ENCODE assay signal across 8 mouse cellular contexts in the genomic region with DNA sequence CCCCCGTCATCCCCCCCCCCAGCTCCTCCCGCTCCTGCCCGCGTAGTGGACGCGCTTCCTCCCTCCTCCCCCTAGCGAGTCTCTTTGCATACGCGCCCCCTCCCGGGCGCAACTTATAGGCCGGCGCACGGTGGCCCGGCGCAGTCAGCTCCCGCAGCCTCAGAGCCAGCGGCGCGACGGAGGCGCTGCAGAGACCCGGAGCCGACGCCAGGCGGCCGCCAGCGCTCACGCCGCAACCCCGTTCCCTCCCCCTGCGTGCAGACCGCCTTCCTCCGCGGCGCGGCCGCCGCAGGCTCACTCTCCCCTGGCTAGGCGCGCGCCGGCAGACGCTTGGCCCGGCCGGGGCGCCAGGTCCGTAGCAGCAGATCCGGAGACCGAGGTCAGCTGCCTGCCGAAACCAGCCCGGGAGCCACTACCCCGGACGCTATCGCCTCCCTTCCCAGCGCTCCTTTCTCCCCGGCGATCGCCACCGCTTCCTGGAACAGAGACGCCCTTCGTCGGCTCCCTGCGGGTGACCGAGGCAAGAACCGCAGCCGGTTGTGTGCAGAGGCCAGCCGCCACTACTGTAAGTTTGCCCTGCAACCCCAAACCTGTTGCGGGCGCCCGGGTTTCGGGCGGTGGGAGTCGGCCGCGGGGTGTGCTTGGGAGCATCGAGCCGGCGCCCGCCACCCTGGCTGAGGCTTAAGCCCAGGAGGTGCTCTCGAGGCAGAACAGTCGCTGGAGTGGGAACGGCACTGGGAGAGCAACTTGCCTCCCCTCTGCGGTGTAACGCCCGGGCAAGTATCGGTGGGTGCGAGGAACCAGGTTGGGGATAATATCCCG. TPM values are rescaled to one million over a fixed set of nuclear protein-coding genes. Genes with fewer than 3 reads are reported as not detected.
DNase-seq lines count a peak whose midpoint lies in the region; ATAC-seq lines count a peak whose summit lies in the region.

A gene (plus strand): TSS at position 141 of the 822 bp plus-strand sequence.

- no peaks in the 10 kb centered on the region for H3K9me3 ChIP-seq in lung, embryonic 16.5 days (ENCODE audit: control insufficient read depth, low read length)

- peaks cover 48% of the 10 kb centered on the region for H3K4me1 ChIP-seq in lung, embryonic 16.5 days (replicated peaks; ENCODE audit: control insufficient read depth, insufficient read depth, low read length)

- H3K27me3 ChIP-seq in lung, embryonic 16.5 days (ENCODE audit: control insufficient read depth, insufficient read depth, low read depth, low read length) = no peaks in the 10 kb centered on the region

- under 1% methylated on average over 69 of the region's 89 CpGs for WGBS in lung, embryonic 16.5 days

- peaks cover 10% of the 10 kb centered on the region for H3K36me3 ChIP-seq in lung, embryonic 16.5 days (ENCODE audit: control insufficient read depth, insufficient read depth, low read length)

- H3K27ac ChIP-seq in lung, embryonic 16.5 days (ENCODE audit: low read length) = peak within 1 kb of the TSS; percentile 97

- H3K9ac ChIP-seq in lung, embryonic 16.5 days (ENCODE audit: low read length) = peak within 1 kb of the TSS; percentile 90

- DNase-seq in Muller cell, postnatal 12 days (ENCODE audit: inconsistent ontology term) = peak; percentile 97
- DNase-seq in cerebellum, adult 8-10 months = peak; percentile 36
- DNase-seq in layer of hippocampus, adult 9-10 months (ENCODE audit: low spot score) = peak; percentile 79
- peak; percentile 87 for DNase-seq in ovary, postnatal 14 days (ENCODE audit: low spot score)
- peak; percentile 88 to 92 for DNase-seq in thymus, postnatal 10 days (ENCODE audit: low spot score in 2 of 2)

- peak within 1 kb of the TSS; percentile 85 for H3K4me3 ChIP-seq in lung, embryonic 16.5 days (ENCODE audit: low read length)

- peak within 1 kb of the TSS; percentile 79 for H3K4me2 ChIP-seq in lung, embryonic 16.5 days (ENCODE audit: low read depth, low read length)

- peak; percentile 68 for ATAC-seq in frontal cortex, adult (ENCODE audit: low TSS enrichment)
- ATAC-seq in hematopoietic stem cell, adult 5-6 weeks (replicated peaks in 1 of 2; ENCODE audit: insufficient read depth in 1 of 2, low FRiP score in 2 of 2, low TSS enrichment in 1 of 2, low read depth in 1 of 2, poor library complexity in 2 of 2, severe bottlenecking in 2 of 2) = peak; percentile 78 to 86
- peak; percentile 89 for ATAC-seq in lung, embryonic 16.5 days (ENCODE audit: low read depth)

RNA-seq across cellular contexts. Expression of the gene that starts here (rescaled TPM):
- total RNA-seq in hematopoietic stem cell, adult 5-6 weeks (2017) = 4.5 and 5.5 TPM in 2 replicates
- polyA plus RNA-seq in lung, embryonic 16.5 days (2015; fragmentation: Nextera tagmentation; extraction: Ambion mirVana) = 10.3 and 11.1 TPM in 2 replicates

Comparison
In these comparisons a context has a peak if more than half of its experiments do, and no peak if none do; other contexts are left out.
1. Peak in every context shown above with its lines: DNase-seq, ATAC-seq, H3K4me3 ChIP-seq and H3K27ac ChIP-seq.
2. DNase-seq: peak in every context shown above with its lines; median percentile 97 in Muller cell, postnatal 12 days; 90 in thymus, postnatal 10 days; 87 in ovary, postnatal 14 days; 79 in layer of hippocampus, adult 9-10 months; 36 in cerebellum, adult 8-10 months.